Mouse (Mus musculus) kidney, postnatal 0 days (tissue): ENCODE measurements around the gene Jtb. TPM values are rescaled to one million over a fixed set of nuclear protein-coding genes. Genes with fewer than 3 reads are reported as not detected.

Experiments
- ATAC-seq: fragments of 200-750 bp; cut with Nextera tagmentation; replicated peaks from 2 replicates; pipeline ENCODE4 v1.8.0; 2017; ENCODE audit warnings: low read depth, moderate number of reproducible peaks, moderate TSS enrichment, moderate library complexity; ENCODE audit not compliant: low FRiP score
- DNase-seq: peaks from one replicate; pipeline ENCODE4 v3.0.0-alpha.2; 2016; ENCODE audit warnings: low spot score
- H3K27ac ChIP-seq: fragments of 300-500 bp; sonication (generic); 2 replicates; pipeline ENCODE4 v1.5.1; 2014; ENCODE audit warnings: mild to moderate bottlenecking
- H3K27me3 ChIP-seq: fragments of 300-500 bp; sonication (generic); 2 replicates; pipeline ENCODE4 v1.6.1; 2014; ENCODE audit warnings: low read length, mixed read lengths; ENCODE audit not compliant: insufficient read depth
- H3K36me3 ChIP-seq: fragments of 300-500 bp; sonication (generic); 2 replicates; pipeline ENCODE4 v1.6.1; 2014; ENCODE audit warnings: low read length, mixed read lengths; ENCODE audit not compliant: insufficient read depth
- H3K4me1 ChIP-seq: fragments of 300-500 bp; sonication (generic); replicated peaks from 2 replicates; pipeline ENCODE4 v1.6.1; 2014; ENCODE audit warnings: antibody characterized with exemption, low read length, mixed read lengths; ENCODE audit not compliant: insufficient read depth
- H3K4me2 ChIP-seq: fragments of 300-500 bp; sonication (generic); 2 replicates; pipeline ENCODE4 v1.6.1; 2014; ENCODE audit warnings: mild to moderate bottlenecking, low read length, moderate library complexity, mixed read lengths
- H3K4me3 ChIP-seq: fragments of 300-500 bp; sonication (generic); replicated peaks from 2 replicates; pipeline ENCODE4 v1.5.1; 2014; ENCODE audit warnings: low read depth, low read length
- H3K9ac ChIP-seq: fragments of 300-500 bp; sonication (generic); 2 replicates; pipeline ENCODE4 v1.6.1; 2014; ENCODE audit warnings: low read depth, low read length
- H3K9me3 ChIP-seq: fragments of 300-500 bp; sonication (generic); replicated peaks from 2 replicates; pipeline ENCODE4 v1.6.1; 2016; ENCODE audit warnings: low read length, inconsistent platforms, mixed read lengths
- CTCF ChIP-seq: IDR thresholded peaks from 2 replicates; pipeline ENCODE4 v1.5.1; 2016; ENCODE audit warnings: antibody characterized with exemption, low read depth, mild to moderate bottlenecking, moderate library complexity
- WGBS: fragments of 180-500 bp; shearing (Covaris S2); extraction: QIAGEN DNeasy Blood & Tissue Kit; methylation state at CpG from one replicate; pipeline ENCODE4 v1.1.7; 2014; 5-methylcytosine and 5-hydroxymethylcytosine counted together
- microRNA-seq: library from miRNA; unstranded; fragments of <30 nt; microRNA quantifications from one replicate; pipeline ENCODE4, GENCODE M21; 2016
- polyA plus RNA-seq: library from polyadenylated mRNA; unstranded; fragments of >200 nt; fragmentation: Nextera tagmentation; extraction: Ambion mirVana; gene quantifications from 2 replicates; pipeline ENCODE4 v1.2.1, GENCODE M21; 2015

Gene Jtb
- polyA plus RNA-seq, 1 experiment from 2014 or later, result 160 TPM

DNA sequence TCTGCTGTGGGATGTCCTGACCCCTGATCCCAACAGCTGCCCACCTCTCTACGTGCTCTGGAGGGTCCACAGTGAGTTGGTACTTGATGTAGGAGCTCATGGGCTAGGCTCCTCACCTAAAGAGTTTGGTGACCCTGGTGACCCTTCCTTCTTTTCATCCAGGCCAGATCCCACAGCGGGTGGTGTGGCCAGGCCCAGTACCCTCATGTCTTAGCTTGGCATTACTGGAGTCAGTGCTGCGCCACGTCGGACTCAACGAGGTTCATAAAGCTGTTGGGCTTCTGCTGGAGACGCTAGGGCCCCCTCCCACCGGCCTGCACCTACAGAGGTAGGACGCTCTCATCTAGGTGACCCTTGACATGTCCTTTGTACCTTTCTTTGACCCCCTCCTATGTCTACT, 47.8 kb downstream of the Jtb start:
- Histone ChIP-seq H3K4me1 (no peaks in the 10 kb centered on the region), H3K27ac (no peak overlapping the region), H3K4me3 (no peak overlapping the region), H3K9ac (no peak overlapping the region), H3K4me2 (no peak overlapping the region), H3K36me3 (peaks cover 23% of the 10 kb centered on the region), H3K27me3 (no peaks in the 10 kb centered on the region), H3K9me3 (no peaks in the 10 kb centered on the region)
- no peak for TF ChIP-seq CTCF
- ATAC-seq (no peak), DNase-seq (no peak)
- WGBS, result 95% methylated on average over 9 of the region's 9 CpGs

DNA sequence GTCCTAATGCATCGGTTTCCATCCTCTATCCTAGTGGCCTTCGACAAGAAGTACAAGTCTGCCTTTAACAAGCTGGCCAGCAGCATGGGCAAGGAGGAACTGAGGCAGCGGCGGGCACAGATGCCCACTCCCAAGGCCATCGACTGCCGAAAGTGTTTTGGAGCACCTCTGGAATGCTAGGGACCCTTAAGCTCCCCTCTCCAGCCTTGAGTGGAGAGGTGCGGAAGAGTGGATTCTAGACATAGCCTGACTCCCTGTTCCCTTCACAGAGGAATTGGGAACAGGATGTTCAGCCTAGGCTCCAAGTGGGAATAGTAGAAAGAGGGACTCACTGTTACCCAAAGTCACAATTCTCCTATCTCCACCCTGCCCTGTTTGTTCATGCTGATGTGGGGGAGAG, 48.3 kb downstream of the Jtb start:
- Histone ChIP-seq H3K4me1 (no peaks in the 10 kb centered on the region), H3K9me3 (no peaks in the 10 kb centered on the region), H3K9ac (no peak overlapping the region), H3K4me2 (no peak overlapping the region), H3K4me3 (no peak overlapping the region), H3K27me3 (no peaks in the 10 kb centered on the region), H3K36me3 (peaks cover 23% of the 10 kb centered on the region), H3K27ac (no peak overlapping the region)
- ATAC-seq (no peak), DNase-seq (no peak)
- WGBS, result 96% methylated on average over 7 of the region's 7 CpGs
- TF ChIP-seq CTCF, result no peak

DNA sequence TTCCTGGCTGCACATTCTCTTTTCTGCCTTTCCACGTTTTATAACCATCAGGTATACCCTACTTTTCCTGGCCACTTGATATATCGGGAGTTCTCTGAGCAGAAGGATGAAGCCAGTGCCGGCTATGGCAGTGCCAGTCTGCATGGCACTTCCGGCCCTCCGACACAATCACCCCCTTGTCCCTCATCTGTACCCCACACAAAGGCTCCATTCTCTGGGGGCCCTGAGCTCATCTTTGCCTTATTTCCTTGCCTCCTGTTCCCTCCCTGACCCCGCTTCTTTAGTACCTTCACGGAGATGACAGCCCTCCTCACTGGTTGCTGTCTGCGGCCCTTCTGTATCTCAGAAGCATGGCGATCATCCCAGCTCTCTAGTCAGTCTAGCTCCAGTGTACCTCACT, 49.3 kb downstream of the Jtb start:
- Histone ChIP-seq H3K9me3 (no peaks in the 10 kb centered on the region), H3K27ac (no peak overlapping the region), H3K4me2 (no peak overlapping the region), H3K4me1 (no peaks in the 10 kb centered on the region), H3K27me3 (no peaks in the 10 kb centered on the region), H3K9ac (no peak overlapping the region), H3K4me3 (no peak overlapping the region), H3K36me3 (peaks cover 20% of the 10 kb centered on the region)
- no peak for TF ChIP-seq CTCF
- DNase-seq (no peak), ATAC-seq (no peak)
- 93% methylated on average over 9 of the region's 9 CpGs for WGBS

DNA sequence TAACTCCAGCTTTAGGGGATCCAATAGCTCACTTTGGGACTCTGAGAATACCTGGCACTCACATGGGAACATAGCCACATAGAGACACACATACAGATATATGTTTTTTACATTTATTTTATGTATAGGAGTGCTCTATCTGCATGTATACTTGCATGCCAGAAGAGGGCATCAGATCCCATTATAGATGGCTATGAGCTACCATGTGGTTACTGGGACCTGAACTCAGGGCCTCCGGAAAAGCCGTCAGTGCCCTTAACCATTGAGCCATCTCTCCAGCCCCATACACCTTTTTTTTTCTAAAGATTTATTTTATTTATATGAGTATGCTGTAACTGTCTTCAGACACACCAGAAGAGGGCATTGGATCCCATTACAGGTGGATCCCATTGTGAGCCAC, 52.8 kb downstream of the Jtb start:
- H3K27ac ChIP-seq, result no peak overlapping the region
- peaks cover 7% of the 10 kb centered on the region for H3K36me3 ChIP-seq
- WGBS, result 95% methylated on average over 2 of the region's 2 CpGs
- TF ChIP-seq CTCF, result peak; percentile 18; the same call in 1 of the 2 replicates
- DNase-seq (no peak), ATAC-seq (no peak)
- no peaks in the 10 kb centered on the region for H3K4me1 ChIP-seq
- no peak overlapping the region for H3K4me3 ChIP-seq
- H3K27me3 ChIP-seq, result no peaks in the 10 kb centered on the region
- H3K4me2 ChIP-seq, result no peak overlapping the region
- no peak overlapping the region for H3K9ac ChIP-seq
- no peaks in the 10 kb centered on the region for H3K9me3 ChIP-seq

Small RNA genes within 50 kb of the gene (microRNA-seq; reads per million reads assigned to microRNA genes)
- not detected for gene Mir7012

Other genes starting within 250 kb of the Jtb start
- 160 and 168 TPM in 2 replicates for gene Hax1, start 232.8 kb upstream of the Jtb start, polyA plus RNA-seq
- 166 and 177 TPM in 2 replicates for gene 4933434E20Rik, start 180.0 kb upstream of the Jtb start, polyA plus RNA-seq
- 150 TPM in 2 replicates for gene Ubap2l, start 179.0 kb upstream of the Jtb start, polyA plus RNA-seq
- gene Tpm3, start 158.9 kb upstream of the Jtb start, polyA plus RNA-seq, result 352 and 403 TPM in 2 replicates
- gene Nup210l, start 127.5 kb upstream of the Jtb start, polyA plus RNA-seq, result 0.08 and 0.12 TPM in 2 replicates
- 1,751 and 2,362 TPM in 2 replicates for gene Rps27, start 17.9 kb upstream of the Jtb start, polyA plus RNA-seq
- 34.0 and 36.7 TPM in 2 replicates for gene Rab13, start 17.9 kb upstream of the Jtb start, polyA plus RNA-seq
- 4.0 and 5.1 TPM in 2 replicates for gene Creb3l4, start 11.9 kb downstream of the Jtb start, polyA plus RNA-seq
- gene Slc39a1, start 16.6 kb downstream of the Jtb start, polyA plus RNA-seq, result 130 TPM in 2 replicates
- gene Crtc2, start 22.6 kb downstream of the Jtb start, polyA plus RNA-seq, result 20.7 and 23.7 TPM in 2 replicates
- gene Dennd4b, start 33.6 kb downstream of the Jtb start, polyA plus RNA-seq, result 2.2 TPM in 2 replicates
- 8.1 and 8.9 TPM in 2 replicates for gene Gatad2b, start 61.6 kb downstream of the Jtb start, polyA plus RNA-seq
- 15.1 and 16.1 TPM in 2 replicates for gene Slc27a3, start 158.3 kb downstream of the Jtb start, polyA plus RNA-seq
- gene Ints3, start 202.0 kb downstream of the Jtb start, polyA plus RNA-seq, result 17.0 and 17.9 TPM in 2 replicates
- 16.7 and 17.1 TPM in 2 replicates for gene Npr1, start 234.3 kb downstream of the Jtb start, polyA plus RNA-seq
- gene Ilf2, start 244.5 kb downstream of the Jtb start, polyA plus RNA-seq, result 118 and 134 TPM in 2 replicates